Mouse (Mus musculus) right cerebral cortex, postnatal 36 days (tissue): ENCODE measurements around the gene Eme1.

Experiments
- DNase-seq, 2 experiments: peaks; one replicate each; pipeline ENCODE4 v3.0.0; 2022; ENCODE audit warnings: low spot score in 2 of 2, mixed read lengths in 1 of 2

Gene Eme1

GRCm38 (mm10) chr11:94598437-94599120 lies 55.2 kb downstream of the Eme1 start:
- no peak for DNase-seq

GRCm38 (mm10) chr11:94597319-94597718 lies 56.4 kb downstream of the Eme1 start:
- DNase-seq, result no peak

DNA sequence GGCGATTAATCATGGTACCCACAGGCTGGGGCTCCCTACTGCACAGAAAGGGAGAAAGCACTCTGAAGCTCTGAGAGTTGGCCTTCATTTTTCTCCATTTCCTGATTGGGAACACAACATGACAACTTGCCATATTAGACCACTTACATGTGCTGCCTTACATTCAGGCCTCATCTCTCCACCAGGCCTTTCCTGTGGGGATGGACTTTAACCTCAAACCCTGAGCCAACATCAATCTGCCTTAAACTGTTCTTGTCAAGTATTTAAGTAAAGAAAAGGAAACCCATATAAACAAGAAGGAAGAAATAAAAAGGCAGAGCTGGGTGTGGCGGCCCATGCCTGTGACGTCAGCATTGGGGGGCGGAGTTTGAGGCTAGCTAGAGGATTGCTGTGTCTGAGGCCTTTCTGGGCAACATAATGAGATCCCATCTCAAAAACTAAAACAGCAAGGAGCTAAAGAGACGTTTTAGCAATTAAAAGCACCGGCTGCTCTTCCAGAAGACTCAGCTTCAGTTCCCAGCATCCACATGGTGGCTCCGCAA lies 57.4 kb downstream of the Eme1 start:
- DNase-seq, result no peak
